Mouse (Mus musculus): ENCODE data around the gene Tmem179b.

DNA sequence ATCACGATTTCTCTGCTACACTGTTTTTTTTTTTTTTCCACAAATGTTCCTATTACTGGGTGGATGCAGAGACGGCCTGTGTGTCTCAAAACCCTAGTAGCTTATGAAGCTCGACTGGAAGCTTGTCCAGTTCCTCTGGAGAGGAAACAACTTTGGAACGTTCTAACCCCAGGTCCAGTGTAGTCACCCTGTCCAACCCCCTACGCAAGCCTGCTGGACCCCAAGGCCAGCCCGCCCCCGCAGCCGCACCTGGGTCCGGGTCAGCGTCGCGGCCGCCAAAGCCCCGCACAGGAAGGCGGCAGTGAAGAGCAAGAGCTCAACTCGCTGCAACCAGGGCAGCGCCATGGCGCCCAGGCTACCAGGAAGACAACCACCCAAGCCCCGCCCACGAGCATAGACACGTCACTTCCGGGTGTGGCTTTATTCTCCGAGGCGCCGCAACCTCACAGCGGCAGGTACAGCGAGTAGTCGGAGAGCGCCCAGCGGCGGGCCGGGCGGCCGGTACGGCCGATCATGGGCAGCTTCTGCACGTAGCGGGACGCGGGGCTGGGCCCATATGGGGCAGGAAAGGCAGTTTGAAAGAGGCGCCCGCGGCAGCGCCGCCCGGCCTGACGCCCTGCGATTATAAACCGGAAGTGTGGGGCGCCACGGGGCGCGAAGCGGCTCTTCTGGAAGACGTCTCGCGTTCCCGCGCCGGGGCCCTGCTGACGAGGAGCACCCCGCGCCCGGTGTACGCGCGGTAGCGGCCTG lies at the start of gene Tmem179b:
- TF ChIP-seq POLR2A (IDR thresholded peaks at IDR 0.05; ENCODE audit: low read depth, low read length) (peak; percentile 70), CTCF (conservative IDR thresholded peaks at IDR 0.05; ENCODE audit: insufficient read depth, insufficient read length, low read depth, low read length) (no peak)
